Mouse (Mus musculus): Measurements from ENCODE around the gene Sugp2. TPM values are rescaled to one million over a fixed set of nuclear protein-coding genes. Genes with fewer than 3 reads are reported as not detected.

Sugp2 gene
- polyA plus RNA-seq, 1 experiment: 116 TPM

DNA sequence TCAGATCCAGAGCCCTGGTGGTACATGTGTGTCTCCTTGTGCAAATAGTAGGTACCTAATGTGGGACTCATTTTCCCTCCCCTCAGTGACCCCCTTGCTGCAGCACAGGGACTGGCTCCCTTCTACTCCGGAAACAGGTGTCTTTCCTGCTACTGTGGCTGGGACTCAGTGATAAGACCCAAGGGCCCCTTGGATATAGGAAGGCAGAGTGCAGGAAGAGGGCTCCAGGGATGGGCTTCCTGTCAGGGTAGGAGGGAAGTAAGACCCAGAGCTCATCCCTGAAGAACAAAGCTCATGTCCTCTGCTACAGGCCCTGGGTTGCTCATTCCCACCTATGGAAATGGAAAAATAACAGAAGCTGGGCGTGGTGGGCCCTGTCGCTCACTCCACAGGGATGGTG lies 42.5 kb downstream of the Sugp2 start:
- DNase-seq (ENCODE audit: extremely low spot score in 1 of 2, low spot score in 1 of 2): no peak

DNA sequence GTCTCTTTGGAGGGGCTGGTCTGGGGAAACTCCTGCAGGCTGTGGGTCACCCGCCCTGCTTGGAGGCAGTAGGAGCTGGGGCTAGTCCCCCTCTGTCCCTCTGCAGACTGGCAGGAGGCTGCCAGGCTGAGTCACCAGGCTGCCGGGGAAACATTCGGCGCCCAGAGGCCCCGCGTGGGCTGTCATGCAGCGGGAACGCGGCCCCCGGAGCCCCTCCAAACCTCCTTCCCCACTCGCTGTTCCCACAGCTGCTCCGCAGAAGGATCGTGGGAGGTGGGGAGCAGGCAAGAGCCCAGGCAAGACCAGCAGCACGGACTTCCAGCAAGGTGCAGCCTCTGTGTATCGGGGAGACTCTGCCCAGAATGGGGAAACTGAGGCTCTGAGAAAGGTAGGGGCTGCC lies 44.1 kb downstream of the Sugp2 start:
- peak in 1 of 2 experiments; percentile 41 for DNase-seq (ENCODE audit: extremely low spot score in 1 of 2, low spot score in 1 of 2)

DNA sequence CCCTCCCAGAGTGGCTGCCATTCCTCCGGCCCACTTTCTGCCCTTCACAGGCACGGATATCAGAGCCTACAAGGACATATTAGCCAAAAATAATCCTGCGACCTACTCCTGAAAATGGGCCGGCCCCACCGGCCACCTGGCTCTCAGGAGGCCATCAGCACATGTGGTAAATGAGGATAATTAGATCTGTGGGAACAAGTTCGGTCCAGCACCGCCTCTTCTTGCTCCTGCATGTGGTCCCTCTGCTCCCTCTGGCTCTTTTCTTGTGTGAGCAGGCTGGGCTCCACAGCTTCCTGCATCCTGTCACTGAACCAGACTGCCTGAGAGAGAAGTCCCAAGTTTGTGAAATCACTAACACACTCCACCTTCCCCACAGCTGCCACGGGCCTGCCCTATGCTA lies 45.2 kb downstream of the Sugp2 start:
- DNase-seq (ENCODE audit: extremely low spot score in 1 of 2, low spot score in 1 of 2): no peak

DNA sequence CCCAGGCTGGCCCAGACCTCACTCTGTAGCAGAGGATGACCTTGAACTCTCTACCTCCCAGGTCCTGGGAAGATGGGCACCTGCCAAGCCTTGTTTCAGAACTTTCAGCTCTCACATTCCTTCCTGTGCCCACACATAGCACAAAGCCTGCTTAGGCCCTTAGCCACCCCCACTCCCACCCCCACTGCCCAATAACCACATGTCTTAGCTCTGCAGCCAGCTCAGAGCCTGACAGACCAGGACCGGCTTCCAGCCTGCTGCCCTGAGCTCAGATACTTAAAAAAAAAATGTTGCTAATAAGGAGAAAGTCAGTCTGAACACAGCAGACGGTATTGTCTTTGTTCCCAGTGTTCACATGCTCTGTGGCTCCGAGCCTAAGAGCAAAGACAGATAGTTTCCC lies 47.0 kb downstream of the Sugp2 start:
- DNase-seq (ENCODE audit: extremely low spot score in 1 of 2, low spot score in 1 of 2): no peak

DNA sequence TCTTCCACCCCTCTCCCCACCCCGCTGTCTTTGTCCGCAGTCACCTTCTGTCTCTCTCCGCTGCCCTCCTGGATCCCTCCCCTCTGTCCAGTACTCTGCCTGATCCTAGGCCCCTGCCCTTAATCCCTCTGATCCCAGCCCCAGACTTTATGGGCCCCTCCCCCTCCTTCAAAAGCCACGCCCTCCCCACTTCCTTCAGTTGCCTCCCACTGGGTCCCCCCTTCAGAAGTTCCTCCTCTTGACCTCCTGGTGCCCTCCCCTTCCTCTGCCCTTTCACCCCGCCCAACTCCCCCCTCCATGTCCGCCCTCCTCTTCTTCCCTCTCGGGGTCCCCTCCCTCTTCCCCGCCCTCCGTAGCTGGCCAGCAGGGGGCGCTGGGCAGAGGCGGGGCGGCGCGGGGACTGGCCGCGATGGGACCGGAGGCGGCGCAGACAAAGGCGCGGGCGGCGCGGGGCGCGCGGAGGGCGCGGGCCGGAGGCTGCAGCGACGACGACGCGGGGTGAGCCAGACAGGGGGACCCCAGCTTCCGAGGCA lies 48.6 kb downstream of the Sugp2 start, which contains the start of gene Homer3:
TSS of gene Homer3 (plus strand) at position 225 of the 533 bp plus-strand sequence.
- peak; percentile 59 to 70 for DNase-seq (ENCODE audit: extremely low spot score in 1 of 2, low spot score in 1 of 2)

DNA sequence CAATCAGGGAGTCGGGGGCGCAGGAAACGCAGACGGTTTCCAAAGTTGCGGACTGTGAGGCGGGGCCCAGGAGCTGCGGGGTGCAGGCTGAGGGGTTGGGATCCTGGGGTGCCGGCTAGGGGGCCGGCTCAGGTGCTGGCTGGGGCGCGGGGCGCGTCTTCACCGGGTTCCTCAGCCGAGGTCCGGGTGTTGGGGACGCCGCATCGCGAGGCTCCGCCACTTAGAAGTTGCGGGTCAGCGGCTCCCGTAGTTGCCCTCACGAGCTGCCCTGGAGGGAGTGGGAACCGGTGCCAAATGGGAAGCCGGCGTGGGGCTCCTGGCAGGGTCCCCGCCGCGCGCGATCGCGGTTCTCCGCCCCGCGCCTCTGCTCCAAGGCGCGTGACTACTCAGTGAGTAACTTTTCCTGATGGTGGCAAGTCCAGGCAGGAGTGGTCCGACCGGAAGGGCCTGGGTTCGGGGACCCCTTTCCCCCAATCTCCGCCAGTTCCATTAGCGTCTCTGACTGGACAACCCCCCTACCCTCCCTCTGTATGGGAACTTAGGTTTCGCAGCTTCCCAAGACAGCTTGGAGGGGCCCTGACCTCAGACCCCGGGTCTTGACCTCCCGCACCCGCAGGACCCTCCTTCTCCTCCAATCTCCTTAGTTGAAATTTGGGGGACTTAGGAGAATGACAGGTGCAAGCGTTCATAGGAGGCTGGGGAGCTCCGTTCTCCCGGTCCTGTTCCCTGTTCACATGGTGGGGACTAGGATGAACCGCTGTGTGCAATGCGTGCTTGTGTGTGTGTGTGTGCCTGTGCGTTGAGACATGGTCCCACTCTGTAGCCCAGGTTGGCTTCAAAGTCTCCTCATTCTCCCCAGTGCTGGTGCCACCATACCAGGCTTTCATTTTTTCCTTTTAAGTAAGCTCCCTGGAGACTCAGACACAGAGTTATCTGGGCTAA lies 49.4 kb downstream of the Sugp2 start:
- DNase-seq (ENCODE audit: extremely low spot score in 1 of 2, low spot score in 1 of 2): no peak

DNA sequence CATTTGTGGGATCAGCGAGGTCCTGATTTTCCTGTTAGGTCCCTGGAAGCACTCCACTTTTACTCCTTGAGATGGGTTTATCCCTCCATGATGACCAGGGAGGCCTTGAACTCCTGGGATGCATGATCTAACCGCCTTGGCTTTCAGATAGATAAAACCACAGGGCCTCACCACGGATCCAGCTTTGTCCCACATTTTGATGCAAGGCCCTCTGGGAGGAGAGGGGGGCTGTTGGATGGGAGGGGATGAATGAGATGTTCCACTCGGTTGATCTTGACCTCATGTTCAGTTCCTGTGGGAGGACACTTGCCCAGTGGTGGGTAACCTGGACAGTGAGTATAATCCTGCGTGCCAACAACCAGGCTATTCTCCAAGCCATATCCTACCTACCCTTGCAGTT lies 50.4 kb downstream of the Sugp2 start:
- DNase-seq (ENCODE audit: extremely low spot score in 1 of 2, low spot score in 1 of 2): no peak

DNA sequence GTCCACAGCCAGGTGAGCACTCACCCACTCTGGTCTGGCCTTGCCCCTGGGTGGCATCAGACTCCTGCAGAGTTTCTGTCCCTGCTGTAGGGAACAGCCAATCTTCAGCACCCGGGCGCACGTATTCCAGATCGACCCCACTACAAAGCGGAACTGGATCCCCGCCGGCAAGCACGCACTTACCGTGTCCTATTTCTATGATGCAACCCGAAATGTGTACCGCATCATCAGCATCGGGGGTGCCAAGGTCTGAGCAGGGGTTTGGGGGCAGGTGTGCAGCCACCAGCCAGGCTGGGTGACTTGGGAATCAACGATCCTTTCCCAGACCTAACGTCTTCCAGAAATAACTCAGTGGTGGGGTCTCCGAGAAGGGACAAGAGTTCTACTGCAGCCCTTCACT lies 51.3 kb downstream of the Sugp2 start:
- DNase-seq (ENCODE audit: extremely low spot score in 1 of 2, low spot score in 1 of 2): no peak

DNA sequence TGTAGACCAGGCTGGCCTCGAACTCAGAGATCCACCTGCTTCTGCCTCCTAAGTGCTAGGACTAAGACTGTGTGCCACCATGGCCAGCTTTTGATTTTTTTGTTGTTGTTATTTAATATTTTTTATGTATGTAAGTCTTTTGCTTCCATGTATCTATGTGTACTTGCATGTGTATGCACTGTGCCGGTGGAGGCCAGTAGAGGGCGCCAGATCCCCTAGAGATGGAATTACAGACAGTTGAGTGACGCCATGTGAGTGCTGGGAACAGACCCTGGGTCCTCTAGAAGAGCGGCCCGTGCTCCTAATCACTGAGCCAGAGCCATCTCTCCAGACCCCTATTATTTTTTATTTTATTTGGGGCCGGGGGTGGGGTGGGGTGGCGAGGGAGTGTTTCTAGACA lies 52.7 kb downstream of the Sugp2 start:
- DNase-seq (ENCODE audit: extremely low spot score in 1 of 2, low spot score in 1 of 2): no peak

DNA sequence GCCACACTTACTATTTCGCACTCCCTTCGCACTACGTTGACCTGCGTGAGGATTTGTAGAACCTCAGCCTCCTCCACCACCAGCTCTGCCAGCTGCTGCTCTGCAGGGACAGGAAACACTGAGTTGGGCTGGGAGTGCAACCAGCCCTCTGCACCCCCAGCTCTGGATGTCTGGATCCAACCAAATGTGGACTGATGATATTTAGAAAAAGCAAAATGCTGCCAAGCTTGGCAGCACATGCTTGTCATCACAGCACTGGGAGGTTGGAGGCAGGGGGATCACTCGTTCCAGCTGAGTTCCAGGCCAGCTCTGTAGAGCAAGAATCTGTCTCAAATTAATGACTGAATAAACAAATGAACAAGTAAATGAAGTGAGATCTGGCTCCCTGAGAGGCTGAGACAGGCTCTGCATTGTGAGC lies 60.0 kb downstream of the Sugp2 start:
- no peak for DNase-seq (ENCODE audit: extremely low spot score in 1 of 2, low spot score in 1 of 2)

DNA sequence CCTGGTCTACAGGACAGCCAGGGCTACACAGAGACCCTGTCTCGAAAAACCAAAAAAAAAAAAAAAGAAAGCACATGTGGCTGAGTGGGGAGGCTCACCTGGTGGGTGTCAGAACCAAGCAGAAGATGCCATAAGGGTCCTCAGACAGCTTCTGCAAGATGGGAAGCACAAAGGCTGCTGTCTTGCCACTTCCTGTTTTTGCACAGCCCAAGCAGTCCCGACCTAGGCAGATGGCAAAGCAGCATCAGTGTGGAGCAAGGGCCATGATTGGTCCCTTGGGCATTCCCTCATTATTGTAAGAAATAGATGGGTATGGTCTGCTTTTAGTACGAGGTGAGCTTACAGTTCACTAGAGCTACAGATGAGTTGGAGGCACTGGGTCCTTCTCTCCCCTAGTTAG lies 66.9 kb downstream of the Sugp2 start:
- DNase-seq (ENCODE audit: extremely low spot score in 1 of 2, low spot score in 1 of 2): no peak

DNA sequence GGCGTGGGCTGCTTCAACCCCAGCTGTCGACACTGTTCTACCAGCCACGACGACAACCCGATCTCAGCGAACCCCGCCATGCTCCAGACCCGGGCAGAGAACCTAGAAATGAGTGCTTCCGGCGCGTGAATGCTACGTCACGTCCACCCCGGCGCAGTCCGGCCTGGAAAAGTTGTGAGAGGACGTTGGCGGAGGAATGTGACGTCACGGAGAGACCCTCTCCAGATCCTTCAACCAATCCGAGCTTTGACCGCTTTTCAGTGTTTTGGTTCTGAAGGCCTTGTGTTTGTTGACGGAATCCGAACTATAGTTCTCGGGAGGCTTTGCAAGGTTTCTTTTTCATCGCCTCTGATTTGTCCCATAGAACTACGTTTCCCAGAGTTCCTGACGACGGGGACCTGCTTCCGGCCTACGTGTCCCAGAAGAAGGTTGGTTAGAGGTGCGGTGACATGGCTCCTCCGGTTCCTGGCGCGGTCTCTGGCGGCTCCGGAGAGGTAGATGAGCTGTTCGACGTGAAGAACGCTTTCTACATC lies 68.4 kb downstream of the Sugp2 start, which contains the start of the genes Ddx49 and Cope:
TSS of gene Ddx49 (minus strand) at position 132 of the 533 bp plus-strand sequence.
TSS of gene Cope (plus strand) at position 161 of the 533 bp plus-strand sequence.
- DNase-seq (ENCODE audit: extremely low spot score in 1 of 2, low spot score in 1 of 2): peak; percentile 93 to 97

DNA sequence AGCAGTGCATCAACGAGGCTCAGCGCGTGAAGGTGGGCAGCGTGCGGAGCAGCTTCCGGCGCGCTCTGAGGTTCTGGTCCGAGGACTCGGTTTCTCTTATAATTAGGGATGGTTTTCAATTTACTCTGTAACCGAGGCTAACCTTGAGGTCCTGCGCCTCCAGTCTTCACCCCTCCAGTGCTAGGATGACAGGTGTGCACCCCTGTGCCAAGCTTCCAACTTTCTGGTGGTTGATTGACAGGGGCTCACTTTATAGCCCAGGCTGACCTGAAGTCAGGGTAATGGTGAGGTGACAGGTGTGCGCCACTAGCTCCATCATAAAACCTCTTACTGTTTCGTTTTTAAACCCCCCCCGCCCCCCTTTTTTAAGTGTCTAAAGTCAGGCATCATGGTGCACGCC lies 68.9 kb downstream of the Sugp2 start:
- no peak for DNase-seq (ENCODE audit: extremely low spot score in 1 of 2, low spot score in 1 of 2)

DNA sequence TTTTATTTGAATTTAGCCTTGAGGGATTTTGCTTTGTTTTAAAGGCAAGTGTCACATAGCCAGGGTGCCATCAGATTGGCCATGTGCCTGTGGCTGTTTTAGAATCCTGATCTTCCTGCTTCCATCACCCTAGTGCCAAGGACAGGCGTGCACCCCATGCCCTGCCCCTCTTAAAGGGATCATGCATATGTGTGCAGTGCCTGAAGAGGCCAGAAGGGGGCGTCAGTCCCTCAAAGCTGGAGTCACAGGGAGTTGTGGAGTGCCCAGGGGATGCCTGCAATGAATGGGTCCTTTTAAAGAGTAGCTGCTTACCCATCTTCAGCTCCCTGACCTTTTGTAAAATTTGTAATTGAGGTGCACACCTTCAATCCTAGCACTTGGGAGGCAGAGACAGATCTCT lies 75.3 kb downstream of the Sugp2 start:
- DNase-seq (ENCODE audit: extremely low spot score in 1 of 2, low spot score in 1 of 2): peak in 1 of 2 experiments; percentile 50

DNA sequence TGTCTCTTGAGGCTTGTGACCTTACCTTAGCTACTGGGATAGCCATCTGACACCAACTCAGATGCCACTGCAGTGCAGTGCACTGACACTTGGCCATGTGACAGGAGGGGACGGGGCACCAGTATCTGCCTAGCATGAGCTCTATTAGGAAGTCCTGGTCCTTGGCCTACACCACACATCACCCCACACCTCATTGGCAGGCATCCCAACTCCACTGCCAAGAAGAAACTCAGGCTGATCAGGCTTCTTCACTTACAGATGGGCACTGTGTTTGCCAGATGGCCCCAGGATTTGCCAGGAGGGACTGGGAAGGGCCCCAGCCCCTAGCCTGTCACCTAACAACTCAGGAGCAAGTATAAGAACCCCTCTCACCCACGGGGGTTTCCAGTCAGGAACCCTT lies 79.4 kb downstream of the Sugp2 start:
- DNase-seq (ENCODE audit: extremely low spot score in 1 of 2, low spot score in 1 of 2): no peak

DNA sequence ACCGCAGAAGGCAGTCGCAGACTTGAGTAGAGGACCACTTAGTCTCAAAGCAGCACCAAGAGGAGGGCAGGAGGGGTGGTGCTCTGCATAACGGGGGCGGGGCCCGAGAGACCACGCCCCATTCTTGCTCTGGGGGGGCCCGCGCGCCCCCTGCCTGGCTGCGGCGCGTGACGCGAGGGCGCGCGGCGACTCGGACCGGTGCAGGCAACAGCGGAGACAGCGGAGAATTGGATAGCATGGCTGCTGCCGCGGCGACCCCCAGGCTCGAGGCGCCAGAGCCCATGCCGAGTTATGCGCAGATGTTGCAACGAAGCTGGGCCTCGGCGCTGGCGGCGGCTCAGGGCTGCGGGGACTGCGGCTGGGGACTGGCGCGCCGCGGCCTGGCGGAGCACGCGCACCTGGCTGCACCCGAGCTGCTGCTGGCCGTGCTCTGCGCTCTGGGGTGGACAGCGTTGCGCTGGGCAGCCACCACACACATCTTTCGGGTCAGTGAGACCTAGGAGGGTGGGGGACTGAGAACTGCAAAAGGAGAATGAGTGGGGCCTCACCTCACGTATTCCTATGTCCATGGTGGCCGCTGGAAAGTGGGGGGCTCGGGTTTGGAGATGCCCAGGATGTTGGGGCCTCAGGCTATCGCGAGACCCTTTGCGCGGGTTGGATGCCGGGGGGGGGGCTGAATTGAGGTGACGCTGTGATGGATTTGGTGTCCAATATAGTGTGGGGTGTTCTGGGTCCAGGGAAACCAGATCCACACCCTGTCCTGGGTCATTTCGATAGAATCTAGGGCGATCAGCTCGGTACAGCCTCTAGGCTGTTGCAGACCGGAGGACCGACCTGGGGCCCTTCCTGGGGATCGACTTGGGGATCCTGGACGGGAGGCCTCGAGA lies 81.8 kb downstream of the Sugp2 start, which contains the start of gene Cers1:
TSS of gene Cers1 (plus strand) at position 152 of the 887 bp plus-strand sequence.
- peak in 1 of 2 experiments; percentile 86 for DNase-seq (ENCODE audit: extremely low spot score in 1 of 2, low spot score in 1 of 2)

DNA sequence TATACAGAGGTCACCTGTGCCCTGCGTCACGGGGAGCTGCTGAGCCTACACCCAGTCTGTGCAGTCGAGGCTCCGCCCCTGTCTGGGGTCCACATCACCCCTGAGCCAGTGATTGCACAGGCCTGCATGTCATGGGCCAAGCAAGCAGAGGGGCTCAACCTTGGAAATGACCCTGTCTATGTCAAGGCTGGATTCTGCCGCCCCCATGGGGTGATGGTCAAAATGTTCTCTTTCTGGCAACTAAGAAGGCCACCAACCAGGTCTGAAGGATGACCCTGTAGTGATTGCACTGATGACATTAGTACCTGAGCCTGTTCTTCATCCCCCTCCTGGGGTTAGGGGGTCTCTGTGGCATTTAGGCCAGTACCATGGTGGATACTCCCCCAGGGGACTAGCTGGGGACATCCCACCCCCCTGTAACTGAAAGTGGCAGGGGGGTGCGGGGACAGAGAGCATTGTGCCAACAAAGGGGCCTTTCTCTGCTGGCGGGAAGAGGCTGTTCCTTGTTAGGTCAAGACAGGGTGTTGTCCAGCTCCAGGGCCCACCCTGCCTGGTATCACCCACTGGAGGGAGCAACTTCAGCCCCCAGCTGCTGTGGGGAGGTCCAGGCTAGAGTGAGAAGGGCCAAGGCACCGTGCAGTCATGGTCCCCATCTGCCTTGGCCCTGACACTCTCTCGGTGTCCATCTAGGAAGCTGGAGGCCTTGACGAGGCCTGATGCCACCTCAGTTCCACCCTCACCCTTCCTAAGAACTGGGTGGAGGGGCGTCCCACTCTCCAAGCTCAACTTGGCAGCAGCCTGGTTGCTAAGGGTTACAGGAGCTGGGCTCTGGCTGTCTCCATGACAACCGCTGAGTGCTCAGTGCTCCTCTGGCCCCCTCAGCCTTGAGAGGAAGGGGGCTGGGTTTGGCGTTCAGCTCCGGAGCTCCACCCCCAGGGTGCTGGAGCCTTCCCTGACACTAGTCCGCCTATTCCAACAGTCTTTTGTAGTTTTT lies 82.8 kb downstream of the Sugp2 start:
- peak; percentile 91 to 93 for DNase-seq (ENCODE audit: extremely low spot score in 1 of 2, low spot score in 1 of 2)

DNA sequence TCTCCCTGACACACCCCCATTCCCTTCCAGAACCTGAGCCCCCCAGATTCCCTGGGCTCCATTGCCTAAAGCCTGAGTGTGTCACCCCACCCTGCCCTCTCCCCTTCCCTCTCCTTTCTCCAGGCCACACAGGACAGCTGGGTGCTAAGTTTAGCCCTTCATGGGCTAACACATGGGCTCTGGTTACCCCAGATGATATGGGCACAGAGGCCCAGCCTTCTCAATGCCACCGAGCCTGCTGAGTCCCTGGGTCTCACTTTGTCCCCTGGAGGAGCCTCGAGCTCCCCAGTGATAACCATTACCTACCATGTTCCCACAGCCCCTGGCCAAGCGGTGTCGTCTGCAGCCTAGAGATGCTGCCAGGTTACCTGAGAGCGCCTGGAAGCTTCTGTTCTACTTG lies 83.8 kb downstream of the Sugp2 start:
- no peak for DNase-seq (ENCODE audit: extremely low spot score in 1 of 2, low spot score in 1 of 2)

DNA sequence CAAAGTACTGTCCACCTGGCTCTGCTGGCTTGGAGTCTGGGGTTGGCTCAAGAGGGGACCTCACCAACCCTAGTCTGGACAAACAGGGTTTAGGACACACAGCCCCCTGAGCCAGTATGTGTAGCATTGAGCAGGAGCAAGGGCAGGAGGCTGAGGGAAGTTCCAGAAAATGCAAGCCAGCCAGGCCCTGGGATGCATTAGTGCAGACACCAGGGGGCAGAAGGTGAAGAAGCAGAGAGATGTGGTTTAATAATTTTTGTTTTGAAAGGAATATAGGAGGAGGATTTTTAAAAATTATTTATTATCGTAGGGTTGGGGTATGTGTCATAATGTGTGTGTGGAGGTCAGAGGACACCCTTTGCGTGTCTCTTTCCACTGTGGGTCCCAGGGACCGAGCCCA lies 89.7 kb downstream of the Sugp2 start:
- DNase-seq (ENCODE audit: extremely low spot score in 1 of 2, low spot score in 1 of 2): no peak
